ENCODE assay signal across 13 mouse cellular contexts in genomic region chr8:104110498-104111134, GRCm38 (mm10). TPM values are rescaled to one million over a fixed set of nuclear protein-coding genes. Genes with fewer than 3 reads are reported as not detected.
DNase-seq lines count a peak whose midpoint lies in the region; ATAC-seq lines count a peak whose summit lies in the region.
"Had no signal": no experiment of that assay in that cellular context is flagged by ENCODE, and none has a peak within 500 bp of the region (broad histone marks: within the 10 kb centered on the region; RNA-seq: fewer than 3 reads in every experiment).

No protein-coding gene starts in this region.

- ATAC-seq in neutrophil, adult 5-6 weeks (ENCODE audit: extremely low read depth, insufficient number of reproducible peaks, low FRiP score, poor library complexity, severe bottlenecking) = peak; percentile 80
- ATAC-seq in CD4-positive, CD25-positive, alpha-beta regulatory T cell, adult 4 months = no peak
- ATAC-seq: hindbrain, embryonic 16.5 days had no signal

- peak; percentile 24 for DNase-seq in kidney, postnatal 14 days
- DNase-seq in kidney, postnatal 10 days = no peak
- DNase-seq in NIH3T3 (ENCODE audit: low read depth) = peak; percentile 20
- DNase-seq in fibroblast of lung, adult 2 months (ENCODE audit: low read depth) = peak; percentile 3
- no peak for DNase-seq in right cerebral cortex, postnatal 36 days (ENCODE audit: low spot score in 2 of 2)
- DNase-seq in left cerebral cortex, adult 9 months (ENCODE audit: low spot score in 2 of 2) = no peak
- DNase-seq: adrenal gland, postnatal 10 days; cerebellum, adult 9-10 months; thymus, postnatal 25 days had no signal

RNA-seq across cellular contexts. Expression of gene Cdh5, which starts 9.2 kb away (rescaled TPM):
- total RNA-seq in neutrophil, adult 5-6 weeks (2017) = 1.5 TPM in 1 of 2 replicates, not detected in the other
- not detected for polyA plus RNA-seq in CD4-positive, CD25-positive, alpha-beta regulatory T cell, adult 4 months (2017; shearing (Covaris generic))

RNA-seq across cellular contexts. Expression of gene Bean1, which starts 59.6 kb away (rescaled TPM):
- total RNA-seq in neutrophil, adult 5-6 weeks (2017) = 0.12 TPM in 2 replicates
- not detected for polyA plus RNA-seq in CD4-positive, CD25-positive, alpha-beta regulatory T cell, adult 4 months (2017; shearing (Covaris generic))
- polyA plus RNA-seq: erythroblast, embryonic 14.5 days had no signal

Comparison
In these comparisons a context has a peak if more than half of its experiments do, and no peak if none do; other contexts are left out.
1. DNase-seq: peak in kidney, postnatal 14 days (single experiment), NIH3T3 (single experiment) and fibroblast of lung, adult 2 months (single experiment); none in kidney, postnatal 10 days (single experiment), right cerebral cortex, postnatal 36 days (0 of 2) and left cerebral cortex, adult 9 months (0 of 2).